Mouse (Mus musculus) C2C12 (cell line): ENCODE results near the gene Atp23.

Experiments
- CTCF ChIP-seq: IDR thresholded peaks from one replicate; pipeline ENCODE4 v1.5.1; 2011; ENCODE audit not compliant: control insufficient read depth, insufficient read depth, insufficient read length
- MAX ChIP-seq: IDR thresholded peaks from one replicate; pipeline ENCODE4 v1.6.1; 2011; ENCODE audit warnings: mild to moderate bottlenecking, control low read depth

DNA sequence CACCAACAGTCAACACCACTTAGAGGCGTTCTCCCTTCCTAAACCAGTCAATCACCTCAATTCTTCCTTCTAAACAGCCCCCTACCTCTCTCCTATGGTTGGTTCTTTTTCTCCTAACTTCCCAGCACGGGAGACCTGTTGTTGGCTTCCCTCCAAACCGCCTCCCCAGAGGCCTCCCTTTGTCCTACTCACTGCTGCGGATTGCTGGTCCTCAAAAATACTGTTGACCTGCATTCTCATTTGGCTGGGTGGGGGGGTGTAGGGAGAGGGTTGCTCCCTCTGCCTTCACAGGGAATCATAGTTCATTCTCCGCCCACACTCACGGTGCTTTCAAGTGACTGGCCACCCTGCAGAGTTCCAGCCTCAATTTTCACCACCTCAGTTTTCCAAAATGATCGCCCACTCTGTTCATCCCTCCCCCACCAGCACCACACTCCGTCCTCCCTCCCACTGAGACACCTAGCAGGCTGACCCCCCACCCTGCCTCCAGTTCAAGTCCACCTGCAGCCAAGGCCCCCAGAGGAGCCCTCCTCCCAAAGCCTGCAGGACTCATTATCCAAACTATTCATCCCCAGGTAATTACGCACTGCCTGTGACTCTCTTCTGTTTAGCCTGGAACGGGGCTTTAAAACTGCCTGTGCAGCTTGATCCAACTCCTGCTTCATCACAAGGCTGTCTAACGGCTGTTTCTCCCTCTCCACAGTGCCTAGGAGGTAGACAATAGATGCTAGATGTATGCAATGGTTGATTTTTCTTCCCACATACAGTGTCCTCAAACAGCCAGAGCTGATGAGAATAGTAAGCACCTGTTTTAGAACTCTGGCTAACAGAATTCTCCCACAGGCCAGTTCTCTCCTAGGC, 26.2 kb upstream of the Atp23 start:
- TF ChIP-seq CTCF (no peak), MAX (no peak)
